Mouse (Mus musculus) neural tube, embryonic 12.5 days (tissue): ENCODE measurements around the gene Msi2. TPM values are rescaled to one million over a fixed set of nuclear protein-coding genes. Genes with fewer than 3 reads are reported as not detected.

Experiments used
- ATAC-seq: fragments of 200-750 bp; cut with Nextera tagmentation; 2 replicates; pipeline ENCODE4 v1.8.0; 2017; ENCODE audit warnings: low read depth, mild to moderate bottlenecking, moderate TSS enrichment, moderate library complexity; ENCODE audit not compliant: low FRiP score
- H3K27ac ChIP-seq: fragments of 300-500 bp; sonication (generic); 2 replicates; pipeline ENCODE4 v1.5.1; 2016
- H3K27me3 ChIP-seq: fragments of 300-500 bp; sonication (generic); replicated peaks from 2 replicates; pipeline ENCODE4 v1.6.1; 2016; ENCODE audit warnings: mild to moderate bottlenecking
- H3K36me3 ChIP-seq: fragments of 300-500 bp; sonication (generic); 2 replicates; pipeline ENCODE4 v1.6.1; 2016; ENCODE audit warnings: mild to moderate bottlenecking
- H3K4me1 ChIP-seq: fragments of 300-500 bp; sonication (generic); 2 replicates; pipeline ENCODE4 v1.6.1; 2016
- H3K4me2 ChIP-seq: fragments of 300-500 bp; sonication (generic); replicated peaks from 2 replicates; pipeline ENCODE4 v1.6.1; 2016; ENCODE audit warnings: mild to moderate bottlenecking
- H3K4me3 ChIP-seq: fragments of 300-500 bp; sonication (generic); 2 replicates; pipeline ENCODE4 v1.5.1; 2016
- H3K9ac ChIP-seq: fragments of 300-500 bp; sonication (generic); 2 replicates; pipeline ENCODE4 v1.6.1; 2016; ENCODE audit warnings: mild to moderate bottlenecking
- H3K9me3 ChIP-seq: fragments of 300-500 bp; sonication (generic); 2 replicates; pipeline ENCODE4 v1.6.1; 2016; ENCODE audit warnings: mild to moderate bottlenecking
- WGBS: fragments of 180-500 bp; shearing (Covaris S2); methylation state at CpG from one replicate; pipeline ENCODE4 v1.1.7; 2016; 5-methylcytosine and 5-hydroxymethylcytosine counted together
- polyA plus RNA-seq: library from polyadenylated mRNA; unstranded; fragments of >200 nt; fragmentation: Nextera tagmentation; extraction: Ambion mirVana; gene quantifications from 2 replicates; pipeline ENCODE4 v1.2.1, GENCODE M21; 2016

Gene Msi2
- polyA plus RNA-seq, 1 experiment from 2014 or later, result 27.9 TPM

DNA sequence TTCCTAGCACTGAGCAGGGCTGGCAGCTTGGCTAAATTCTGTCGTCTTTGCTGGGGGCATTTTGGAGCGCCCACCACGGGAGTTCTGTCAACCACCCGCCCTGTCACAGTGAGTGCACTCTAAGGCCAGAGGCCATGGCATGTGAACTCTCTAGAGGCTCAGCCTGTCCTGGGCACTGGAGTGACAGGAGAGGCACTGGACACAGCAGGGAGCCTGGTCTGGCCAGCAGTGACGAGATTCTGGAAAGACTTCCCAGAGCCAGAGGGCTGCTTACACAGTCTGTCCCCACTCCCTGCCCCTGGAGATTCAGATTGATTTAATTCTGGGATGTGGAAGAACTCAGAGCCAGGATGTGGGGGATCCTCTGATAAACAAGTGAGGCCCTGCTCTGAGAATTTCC is 318.9 kb downstream of the Msi2 start:
- Histone ChIP-seq H3K4me3 (no peak overlapping the region), H3K27me3 (no peaks in the 10 kb centered on the region), H3K27ac (no peak overlapping the region), H3K9me3 (no peaks in the 10 kb centered on the region), H3K4me1 (peaks cover 58% of the 10 kb centered on the region), H3K9ac (no peak overlapping the region), H3K4me2 (no peak overlapping the region), H3K36me3 (peaks cover under 1% of the 10 kb centered on the region; the same call in 1 of the 2 replicates)
- WGBS, result 52% methylated on average over 5 of the region's 5 CpGs
- no peak for ATAC-seq

DNA sequence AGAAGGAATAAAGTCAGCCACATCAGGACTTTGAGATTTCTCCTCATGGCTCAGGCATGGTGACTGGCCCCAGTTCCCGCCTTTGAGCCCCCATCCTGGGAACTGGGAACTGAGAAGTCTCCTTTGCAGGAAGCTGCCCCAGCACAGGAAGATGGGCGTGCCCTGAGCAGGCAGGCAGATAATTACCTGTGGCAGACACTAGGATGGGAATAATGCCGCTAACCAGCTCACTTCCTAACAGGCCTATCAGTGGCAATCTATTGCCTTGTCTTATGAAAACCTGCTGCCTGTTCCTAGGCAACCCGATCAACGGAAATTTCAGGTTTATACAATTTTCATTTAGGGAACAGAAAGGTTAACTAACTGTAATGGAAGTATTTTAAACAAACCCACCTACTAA is 319.3 kb downstream of the Msi2 start:
- no peak overlapping the region for H3K9ac ChIP-seq
- WGBS, result 82% methylated on average over 5 of the region's 5 CpGs
- H3K27ac ChIP-seq, result no peak overlapping the region
- H3K9me3 ChIP-seq, result no peaks in the 10 kb centered on the region
- ATAC-seq, result no peak
- peaks cover 58% of the 10 kb centered on the region for H3K4me1 ChIP-seq
- peaks cover 5% of the 10 kb centered on the region; the same call in 1 of the 2 replicates for H3K36me3 ChIP-seq
- no peaks in the 10 kb centered on the region for H3K27me3 ChIP-seq
- H3K4me3 ChIP-seq, result no peak overlapping the region
- no peak overlapping the region for H3K4me2 ChIP-seq

GRCm38 (mm10) chr11:88395076-88395990 is 323.0 kb downstream of the Msi2 start:
- Histone ChIP-seq H3K4me2 (no peak overlapping the region), H3K36me3 (peaks cover 9% of the 10 kb centered on the region; the same call in 1 of the 2 replicates), H3K4me3 (no peak overlapping the region), H3K4me1 (peaks cover 24% of the 10 kb centered on the region), H3K27me3 (no peaks in the 10 kb centered on the region), H3K27ac (no peak overlapping the region), H3K9ac (no peak overlapping the region), H3K9me3 (no peaks in the 10 kb centered on the region)
- 49% methylated on average over 8 of the region's 8 CpGs for WGBS
- no peak for ATAC-seq

DNA sequence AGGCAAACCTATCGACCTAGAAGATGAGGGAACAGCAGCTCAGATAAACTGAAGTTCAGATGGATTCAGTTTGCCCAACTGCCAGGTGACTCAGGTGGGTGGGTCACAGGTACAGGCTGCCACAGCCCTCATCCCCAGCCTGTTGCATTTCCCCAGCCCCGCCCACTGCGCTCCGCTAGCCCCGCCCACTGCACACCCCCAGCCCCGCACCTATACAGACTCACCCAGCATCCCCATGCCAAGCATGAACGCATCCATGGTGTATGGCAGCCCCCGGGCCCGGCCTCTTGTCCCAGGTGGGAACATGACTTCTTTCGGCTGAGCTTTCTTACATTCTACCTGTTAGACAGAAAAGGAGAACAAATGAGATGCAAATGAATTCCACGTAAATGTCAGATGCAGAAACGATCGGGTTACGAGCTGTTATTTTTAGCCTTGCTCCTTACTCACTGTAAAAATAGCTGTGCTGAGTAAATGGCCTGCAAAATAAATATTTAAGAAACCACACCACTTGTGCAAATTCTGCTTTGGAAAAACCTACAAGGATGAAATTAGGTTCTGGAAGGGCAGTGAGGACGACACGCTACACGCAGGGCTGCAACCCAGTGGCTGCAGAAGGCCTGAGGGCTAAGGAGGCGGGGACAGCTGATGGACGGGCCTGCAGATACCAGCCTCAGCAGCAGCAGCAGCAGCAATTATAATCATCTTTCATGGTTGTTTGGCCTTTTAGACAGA is 323.8 kb downstream of the Msi2 start:
- H3K4me2 ChIP-seq, result no peak overlapping the region
- no peaks in the 10 kb centered on the region for H3K27me3 ChIP-seq
- H3K27ac ChIP-seq, result no peak overlapping the region
- no peak overlapping the region for H3K4me3 ChIP-seq
- no peak; the same call in 1 of the 2 replicates for ATAC-seq
- no peaks in the 10 kb centered on the region for H3K9me3 ChIP-seq
- 69% methylated on average over 19 of the region's 19 CpGs for WGBS
- H3K4me1 ChIP-seq, result peaks cover 27% of the 10 kb centered on the region
- H3K36me3 ChIP-seq, result peaks cover 9% of the 10 kb centered on the region; the same call in 1 of the 2 replicates
- H3K9ac ChIP-seq, result no peak overlapping the region

GRCm38 (mm10) chr11:88392715-88393114 is 325.6 kb downstream of the Msi2 start:
- Histone ChIP-seq H3K36me3 (peaks cover 9% of the 10 kb centered on the region; the same call in 1 of the 2 replicates), H3K4me1 (peaks cover 25% of the 10 kb centered on the region), H3K9ac (no peak overlapping the region), H3K9me3 (no peaks in the 10 kb centered on the region), H3K4me2 (no peak overlapping the region), H3K27me3 (no peaks in the 10 kb centered on the region), H3K4me3 (no peak overlapping the region), H3K27ac (no peak overlapping the region)
- WGBS, result 94% methylated on average over 10 of the region's 10 CpGs
- no peak for ATAC-seq

DNA sequence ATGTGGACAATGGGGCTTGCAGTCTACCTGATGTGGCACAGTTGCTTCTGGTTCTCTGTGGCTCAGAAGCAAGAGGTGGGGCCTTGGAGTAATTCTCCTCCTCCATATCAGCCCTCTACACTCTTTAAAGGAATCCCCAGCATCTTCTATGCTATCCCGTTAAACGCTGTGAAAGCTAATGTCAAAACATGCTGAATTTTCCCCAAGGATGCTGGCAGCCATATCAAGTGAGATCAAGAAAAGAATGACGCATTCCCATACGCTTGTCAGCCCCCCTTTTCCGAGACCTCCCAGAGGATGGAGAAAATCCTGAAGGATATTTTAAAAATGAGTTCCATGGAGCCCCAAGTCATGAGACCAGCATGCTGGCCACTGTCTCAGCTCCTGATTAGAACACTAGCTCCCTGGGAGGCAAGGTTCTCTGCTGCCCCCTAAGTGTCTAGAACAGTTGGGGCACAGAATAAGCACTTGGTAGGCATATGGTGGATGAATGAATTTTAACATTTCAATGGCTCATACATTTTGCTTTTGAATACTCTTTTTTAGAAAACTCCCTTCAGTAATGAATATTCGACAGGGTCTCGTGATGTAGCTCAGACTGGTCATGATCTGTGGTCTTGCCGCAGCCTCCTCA is 327.0 kb downstream of the Msi2 start:
- 93% methylated on average over 8 of the region's 8 CpGs for WGBS
- peaks cover 9% of the 10 kb centered on the region; the same call in 1 of the 2 replicates for H3K36me3 ChIP-seq
- H3K27ac ChIP-seq, result no peak overlapping the region
- ATAC-seq, result no peak
- H3K27me3 ChIP-seq, result no peaks in the 10 kb centered on the region
- no peaks in the 10 kb centered on the region for H3K9me3 ChIP-seq
- no peak overlapping the region for H3K4me2 ChIP-seq
- no peak overlapping the region for H3K4me3 ChIP-seq
- no peak overlapping the region for H3K9ac ChIP-seq
- peaks cover 25% of the 10 kb centered on the region for H3K4me1 ChIP-seq

DNA sequence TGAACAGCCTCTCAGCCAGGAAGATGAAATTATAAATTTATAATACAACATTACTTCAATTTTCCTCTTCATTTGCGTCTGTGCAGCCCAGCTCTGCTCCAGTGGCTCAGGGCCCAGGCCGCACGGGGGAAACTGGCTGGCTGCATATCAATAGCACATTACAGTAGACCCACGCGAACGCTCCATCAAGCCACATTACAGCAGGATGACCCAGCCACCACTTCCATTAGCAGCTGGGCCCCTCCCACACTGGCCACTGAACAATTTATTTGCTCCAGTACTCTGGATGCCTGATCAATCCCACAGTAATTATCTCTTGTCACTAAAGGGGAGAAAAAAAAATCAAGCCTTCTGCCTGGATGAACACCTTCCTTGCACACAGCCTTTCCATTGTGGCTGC is 328.8 kb downstream of the Msi2 start:
- Histone ChIP-seq H3K36me3 (peaks cover 14% of the 10 kb centered on the region; the same call in 1 of the 2 replicates), H3K4me3 (no peak overlapping the region), H3K4me2 (no peak overlapping the region), H3K4me1 (peaks cover 12% of the 10 kb centered on the region), H3K9me3 (no peaks in the 10 kb centered on the region), H3K27me3 (no peaks in the 10 kb centered on the region), H3K9ac (no peak overlapping the region), H3K27ac (no peak overlapping the region)
- 71% methylated on average over 6 of the region's 6 CpGs for WGBS
- no peak for ATAC-seq

DNA sequence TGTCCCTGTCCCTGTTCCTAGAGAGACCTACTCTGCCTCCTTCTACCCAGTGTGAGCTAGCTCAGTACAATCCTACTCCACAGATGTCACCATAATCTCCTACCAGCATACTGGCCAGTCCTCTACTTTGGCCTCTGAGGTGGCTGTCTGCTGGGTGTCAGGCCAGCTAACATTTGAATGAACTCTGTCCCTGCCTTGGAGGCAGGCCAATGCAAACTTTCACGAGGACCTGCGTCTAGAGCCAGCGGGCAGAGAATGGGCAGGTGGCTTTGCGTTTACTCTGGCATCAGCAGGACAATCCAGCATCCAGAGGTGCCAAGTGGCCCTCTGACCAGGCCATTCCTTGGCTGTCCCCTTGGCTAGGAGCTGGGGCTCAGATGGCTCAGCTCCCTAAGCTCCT is 331.4 kb downstream of the Msi2 start:
- Histone ChIP-seq H3K9ac (no peak overlapping the region), H3K36me3 (peaks cover 14% of the 10 kb centered on the region; the same call in 1 of the 2 replicates), H3K27ac (no peak overlapping the region), H3K27me3 (no peaks in the 10 kb centered on the region), H3K4me2 (no peak overlapping the region), H3K4me3 (no peak overlapping the region), H3K9me3 (no peaks in the 10 kb centered on the region), H3K4me1 (peaks cover 10% of the 10 kb centered on the region; the same call in 1 of the 2 replicates)
- WGBS, result 93% methylated on average over 4 of the region's 4 CpGs
- ATAC-seq, result no peak

- Histone ChIP-seq H3K36me3 (peaks cover 20% of the 10 kb centered on the region; the same call in 1 of the 2 replicates), H3K9ac (no peak overlapping the region), H3K4me2 (no peak overlapping the region), H3K4me3 (no peak overlapping the region), H3K4me1 (peaks cover 28% of the 10 kb centered on the region; the same call in 1 of the 2 replicates), H3K9me3 (no peaks in the 10 kb centered on the region), H3K27me3 (no peaks in the 10 kb centered on the region), H3K27ac (no peak overlapping the region)
- no peak for ATAC-seq
- WGBS, result 88% methylated on average over 9 of the region's 9 CpGs
These were observed 335.9 kb downstream of the Msi2 start for GRCm38 (mm10) chr11:88382449-88382848.

DNA sequence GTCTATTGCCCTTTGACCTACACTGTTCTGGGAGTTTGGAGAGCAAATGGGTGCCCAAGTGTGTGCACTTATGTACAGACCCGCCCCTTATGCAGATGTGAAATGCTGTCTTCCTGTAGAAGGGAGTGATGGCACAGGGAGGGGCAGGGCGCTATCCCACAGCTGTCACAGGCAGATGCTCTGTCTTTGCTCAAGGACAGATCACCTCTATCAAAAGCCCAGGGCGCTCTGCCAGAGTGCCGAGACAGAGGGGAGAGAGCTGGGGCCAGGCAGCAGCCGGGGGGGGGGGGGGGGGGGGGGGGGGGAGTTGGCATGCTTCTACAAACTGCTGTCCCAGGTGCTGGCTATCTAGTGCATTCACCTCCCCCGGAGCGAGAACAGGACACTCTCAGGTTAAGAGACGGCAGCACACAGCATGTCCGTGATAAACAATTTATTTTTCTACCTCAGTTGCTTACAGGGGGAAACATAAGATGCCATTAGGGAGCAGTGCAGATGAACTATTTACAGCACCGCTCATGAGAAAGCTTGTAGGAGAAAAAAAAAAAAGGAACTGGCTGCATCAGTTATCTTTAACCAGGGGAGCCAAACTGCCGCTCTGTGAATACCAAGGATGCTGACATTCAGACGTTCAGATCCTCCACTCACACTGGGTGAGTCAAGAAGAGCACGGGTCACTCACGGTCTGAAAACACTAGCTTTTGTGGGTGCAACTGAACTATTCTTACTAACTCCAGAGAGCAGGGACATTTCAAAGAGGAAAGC is 337.0 kb downstream of the Msi2 start:
- Histone ChIP-seq H3K9ac (no peak overlapping the region), H3K4me2 (no peak overlapping the region), H3K4me3 (no peak overlapping the region), H3K9me3 (no peaks in the 10 kb centered on the region), H3K27ac (no peak overlapping the region), H3K36me3 (peaks cover 20% of the 10 kb centered on the region; the same call in 1 of the 2 replicates), H3K27me3 (no peaks in the 10 kb centered on the region), H3K4me1 (peaks cover 32% of the 10 kb centered on the region; the same call in 1 of the 2 replicates)
- WGBS, result 77% methylated on average over 11 of the region's 14 CpGs
- no peak for ATAC-seq

DNA sequence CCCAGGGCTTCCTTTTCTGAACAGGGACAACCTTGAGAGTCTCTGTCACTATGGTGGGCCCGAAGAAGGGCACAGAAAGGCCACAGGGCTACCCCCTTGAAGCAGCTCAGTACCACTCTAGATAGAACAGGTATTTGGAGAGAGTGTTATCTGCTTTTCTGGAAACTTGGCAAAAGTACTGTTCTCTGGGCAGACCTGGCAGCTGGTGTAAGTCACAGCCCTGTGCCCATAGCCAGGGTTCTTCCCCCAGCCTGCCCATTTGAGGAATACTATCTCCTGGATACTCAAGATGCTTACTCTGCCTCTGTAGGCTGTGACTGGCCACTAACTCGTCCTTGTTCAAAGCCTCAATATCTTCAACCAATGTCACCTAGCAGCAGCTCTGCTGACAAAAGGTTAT is 338.7 kb downstream of the Msi2 start:
- no peak for ATAC-seq
- Histone ChIP-seq H3K4me2 (no peak overlapping the region), H3K36me3 (peaks cover 15% of the 10 kb centered on the region; the same call in 1 of the 2 replicates), H3K4me3 (no peak overlapping the region), H3K4me1 (peaks cover 39% of the 10 kb centered on the region), H3K27me3 (no peaks in the 10 kb centered on the region), H3K9me3 (no peaks in the 10 kb centered on the region), H3K27ac (no peak overlapping the region), H3K9ac (no peak overlapping the region)
- WGBS, result 83% methylated on average over 2 of the region's 2 CpGs
